Mouse (Mus musculus) lung, adult 2 months (tissue): ENCODE measurements around the gene Adh5. TPM values are rescaled to one million over a fixed set of nuclear protein-coding genes. Genes with fewer than 3 reads are reported as not detected.

Experiments used
- DNase-seq: peaks from one replicate; pipeline ENCODE4 v3.0.0; 2022
- H3K4me1 ChIP-seq: fragments of 200-500 bp; 2 replicates; pipeline ENCODE4 v1.6.1; 2011; ENCODE audit warnings: low read length; ENCODE audit not compliant: control insufficient read depth, insufficient read depth
- H3K4me3 ChIP-seq: fragments of 200-500 bp; replicated peaks from 2 replicates; pipeline ENCODE3; 2011; ENCODE audit warnings: low read depth, mild to moderate bottlenecking, control low read depth, low read length; ENCODE audit errors: extremely low read depth
- CTCF ChIP-seq: fragments of 200-500 bp; IDR thresholded peaks from 2 replicates; pipeline ENCODE4 v1.5.1; 2011; ENCODE audit warnings: mild to moderate bottlenecking, low read length, control low read depth; ENCODE audit not compliant: insufficient read depth
- POLR2A ChIP-seq: fragments of 200-500 bp; IDR thresholded peaks from 2 replicates; pipeline ENCODE4 v1.6.1; 2011; ENCODE audit warnings: low read depth, mild to moderate bottlenecking, control low read depth, low read length, borderline replicate concordance; ENCODE audit errors: extremely low read depth
- WGBS: fragments of 180-500 bp; shearing (Covaris S2); methylation state at CpG from one replicate; pipeline ENCODE4 v1.1.7; 2018; 5-methylcytosine and 5-hydroxymethylcytosine counted together
- polyA plus RNA-seq: library from polyadenylated mRNA; depleted of rRNA; stranded (reverse); fragments of >200 nt; gene quantifications from 2 replicates; pipeline ENCODE4 v1.2.3, GENCODE M21; 2012

Adh5 gene
- polyA plus RNA-seq, 1 experiment = 29.3 TPM

DNA sequence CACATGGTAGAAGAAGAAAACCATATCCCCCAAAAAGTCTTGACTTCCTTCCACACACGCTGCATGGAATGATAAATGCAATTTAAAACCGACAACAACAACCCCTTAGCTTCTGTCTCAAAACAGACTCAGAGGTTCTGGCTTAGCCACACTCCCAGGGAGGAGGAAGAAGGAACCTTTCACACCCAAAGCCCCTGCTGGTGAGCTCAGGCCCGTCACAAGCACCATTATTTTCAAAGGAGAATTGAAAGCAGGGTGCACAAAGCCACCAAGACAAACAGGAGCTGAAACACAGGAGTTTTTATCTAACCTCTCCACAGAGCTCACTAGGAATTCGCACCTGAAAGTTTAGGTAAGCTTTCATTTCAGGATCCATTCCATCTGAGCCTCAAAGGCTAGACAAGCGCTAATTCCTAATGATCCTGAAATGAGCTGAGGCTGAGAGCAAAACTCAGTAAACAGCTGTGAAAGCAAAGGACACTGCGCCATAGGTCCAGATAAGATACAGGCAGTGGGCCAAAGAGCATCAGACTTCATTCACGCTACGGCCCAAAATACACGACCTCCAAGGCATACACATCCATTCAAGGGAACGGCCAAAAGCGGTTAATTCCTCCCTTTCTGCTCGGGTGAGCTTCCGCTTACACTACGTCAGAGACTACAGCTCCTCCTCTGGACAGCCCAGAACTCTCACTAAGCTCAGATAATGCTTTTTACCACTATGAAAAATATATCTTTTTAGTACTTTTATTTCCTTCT lies 38.8 kb downstream of the Adh5 start:
- TF ChIP-seq POLR2A (no peak), CTCF (no peak)
- Histone ChIP-seq H3K4me3 (no peak overlapping the region), H3K4me1 (no peaks in the 10 kb centered on the region)
- WGBS = 65% methylated on average over 14 of the region's 14 CpGs
- no peak for DNase-seq

DNA sequence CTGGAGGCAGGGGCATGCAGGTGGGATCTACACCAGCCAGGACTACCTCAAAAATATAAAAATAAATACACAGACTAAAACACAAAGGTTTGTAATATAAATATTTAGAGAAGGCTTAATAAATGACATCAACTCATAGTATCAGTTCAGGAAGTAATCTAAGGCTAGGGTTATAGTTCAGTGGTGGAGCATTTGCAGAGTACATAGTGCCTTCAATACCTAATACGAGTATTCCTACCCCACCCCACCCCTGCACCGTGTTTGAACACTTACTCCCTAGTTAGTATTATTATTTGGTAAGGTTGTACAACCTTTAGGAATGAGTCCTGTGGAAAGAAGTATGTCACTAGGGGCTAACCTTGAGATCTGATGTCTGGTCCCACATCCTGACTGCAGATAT lies 40.3 kb downstream of the Adh5 start:
- Histone ChIP-seq H3K4me3 (no peak overlapping the region), H3K4me1 (no peaks in the 10 kb centered on the region; the same call in 1 of the 2 replicates)
- no peak for DNase-seq
- TF ChIP-seq POLR2A (no peak), CTCF (no peak)
- 37% methylated on average over 2 of the region's 2 CpGs for WGBS

- Histone ChIP-seq H3K4me3 (peak overlapping the region; percentile 97), H3K4me1 (no peaks in the 10 kb centered on the region; the same call in 1 of the 2 replicates)
- WGBS = under 1% methylated on average over 60 of the region's 61 CpGs
- TF ChIP-seq POLR2A (no peak), CTCF (no peak)
- DNase-seq = no peak
Observed at GRCm38 (mm10) chr3:138488584-138489326, 45.9 kb downstream of the Adh5 start.

DNA sequence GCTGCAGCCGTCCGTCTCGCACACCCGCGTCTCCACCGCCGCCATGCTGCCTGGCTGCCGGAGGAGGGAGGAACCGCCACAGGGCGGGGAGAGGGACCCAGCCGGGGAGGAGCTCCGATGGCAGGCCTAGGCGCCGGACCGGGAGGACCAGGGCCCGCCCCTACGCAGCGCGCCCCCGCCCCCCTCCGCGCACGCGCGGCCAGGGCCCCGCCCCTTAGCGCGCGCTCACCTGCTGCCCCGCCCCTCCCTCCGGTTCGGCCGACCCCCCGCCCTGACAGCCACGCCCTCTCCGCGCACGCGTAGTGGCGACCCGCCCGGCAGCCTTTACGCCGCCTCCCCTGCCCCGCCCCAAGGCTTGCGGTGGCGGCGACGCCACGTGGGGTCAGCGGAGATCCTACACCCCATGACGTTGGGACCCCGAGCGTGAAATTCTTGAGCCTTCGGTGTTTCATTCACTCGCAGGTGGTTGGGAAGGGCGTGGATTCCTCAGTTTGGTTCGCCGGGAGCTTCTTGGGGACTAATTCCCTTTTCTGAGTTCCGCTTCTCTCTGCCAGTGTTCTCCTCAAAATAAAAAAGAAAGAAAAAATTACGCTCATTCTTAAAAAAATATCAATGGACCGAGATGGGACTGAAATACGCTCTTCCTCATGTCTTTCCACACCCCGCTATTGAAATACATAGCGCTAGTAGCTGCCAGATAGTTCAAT lies 46.6 kb downstream of the Adh5 start, which contains the start of gene Metap1:
TSS of gene Metap1 (minus strand) at position 189 of the 707 bp plus-strand sequence.
- peak within 1 kb of the TSS; percentile 97 for H3K4me3 ChIP-seq
- TF ChIP-seq POLR2A (peak; percentile 86; the same call in 1 of the 2 replicates), CTCF (no peak)
- under 1% methylated on average over 55 of the region's 65 CpGs for WGBS
- no peaks in the 10 kb centered on the region; the same call in 1 of the 2 replicates for H3K4me1 ChIP-seq
- peak; percentile 96 for DNase-seq

GRCm38 (mm10) chr3:138490034-138490337 lies 47.1 kb downstream of the Adh5 start:
- TF ChIP-seq CTCF (no peak), POLR2A (no peak)
- Histone ChIP-seq H3K4me3 (peak overlapping the region; percentile 19), H3K4me1 (no peaks in the 10 kb centered on the region; the same call in 1 of the 2 replicates)
- WGBS = 20% methylated on average over 6 of the region's 6 CpGs
- DNase-seq = no peak

DNA sequence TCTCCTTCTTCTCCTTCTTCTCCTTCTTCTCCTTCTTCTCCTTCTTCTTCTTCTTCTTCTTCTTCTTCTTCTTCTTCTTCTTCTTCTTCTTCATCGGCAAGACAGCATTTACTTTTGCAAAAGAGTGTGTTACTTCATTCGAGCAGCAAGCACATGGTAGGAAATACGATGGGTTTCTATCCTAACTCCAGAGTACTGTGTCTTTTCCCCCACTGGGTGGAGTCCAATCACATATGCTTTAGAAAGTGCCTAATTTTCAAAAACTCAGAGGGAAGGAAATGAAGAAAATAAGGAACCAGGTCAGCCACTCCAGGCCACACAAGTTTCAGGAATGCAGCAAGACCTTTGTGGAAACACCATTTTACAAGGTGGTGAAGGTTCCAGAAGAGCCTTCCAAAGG lies 50.8 kb downstream of the Adh5 start:
- no peak for TF ChIP-seq CTCF
- TF ChIP-seq POLR2A = no peak
- WGBS = 63% methylated on average over 3 of the region's 3 CpGs
- no peak overlapping the region for H3K4me3 ChIP-seq
- DNase-seq = no peak
- H3K4me1 ChIP-seq = no peaks in the 10 kb centered on the region

DNA sequence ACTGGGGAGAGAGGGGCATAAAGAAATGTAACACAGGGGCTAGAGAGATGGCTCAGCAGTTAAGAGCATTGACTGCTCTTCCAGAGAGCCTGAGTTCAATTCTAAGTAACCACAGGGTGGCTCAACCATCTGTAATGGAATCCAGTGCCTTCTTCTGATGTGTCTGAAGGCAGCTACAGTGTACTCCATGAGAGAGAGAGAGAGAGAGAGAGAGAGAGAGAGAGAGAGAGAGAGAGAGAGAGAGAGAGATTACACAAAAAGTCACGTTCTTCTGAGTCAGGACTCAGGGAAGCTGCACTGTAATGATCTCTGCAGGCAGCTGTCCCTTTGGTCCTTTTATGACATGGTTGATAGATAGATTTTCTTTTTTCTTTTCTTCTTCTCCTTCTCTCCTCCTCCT lies 51.7 kb downstream of the Adh5 start:
- no peak overlapping the region for H3K4me3 ChIP-seq
- no peaks in the 10 kb centered on the region for H3K4me1 ChIP-seq
- 35% methylated on average over 1 of the region's 1 CpGs for WGBS
- TF ChIP-seq CTCF = no peak
- no peak for TF ChIP-seq POLR2A
- no peak for DNase-seq

DNA sequence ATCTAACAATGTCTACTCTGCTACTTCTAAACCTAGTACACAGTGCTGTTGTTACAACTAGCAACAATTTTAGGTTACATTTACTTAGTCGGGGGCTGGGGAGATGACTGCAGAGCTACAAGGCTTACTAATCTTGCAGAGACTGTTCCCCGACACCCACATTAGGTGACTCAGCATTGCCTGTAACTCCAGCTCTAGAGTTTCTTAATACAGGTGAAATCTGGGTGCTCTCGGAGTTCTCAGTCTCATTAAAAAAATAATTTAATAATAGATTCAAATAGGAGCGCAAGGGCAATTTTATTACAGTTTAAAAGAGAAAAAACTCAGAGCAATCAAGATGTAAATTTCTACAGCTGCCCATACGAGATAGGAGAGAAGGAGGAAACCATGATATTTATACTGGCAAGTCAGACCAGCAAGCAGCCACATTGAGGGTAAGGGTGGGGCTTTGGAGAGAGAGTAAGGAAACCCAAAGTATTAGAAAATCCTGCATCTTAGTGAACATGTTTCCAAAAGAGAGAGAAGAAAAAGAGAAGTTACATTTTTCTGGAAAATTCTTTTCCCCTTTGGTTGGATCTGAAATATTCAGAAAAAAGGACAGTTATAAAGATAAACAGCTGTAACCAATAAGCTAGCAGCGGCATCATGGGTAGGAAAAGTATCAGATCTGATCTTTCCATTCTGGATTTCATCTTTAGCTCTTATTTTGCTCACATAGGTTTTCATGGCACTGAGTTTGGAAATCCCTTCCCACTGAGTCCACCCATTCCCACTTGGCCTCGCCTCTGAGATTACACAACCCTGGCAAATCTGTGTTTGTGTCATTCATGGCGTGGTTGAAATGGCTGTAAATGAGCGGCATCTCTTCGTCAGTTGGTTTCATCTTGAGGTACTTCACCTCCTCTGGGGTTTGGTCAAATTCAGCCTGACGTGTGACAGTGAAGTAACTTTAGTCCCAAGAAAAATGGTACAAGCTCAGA lies 52.6 kb downstream of the Adh5 start:
- no peaks in the 10 kb centered on the region for H3K4me1 ChIP-seq
- no peak overlapping the region for H3K4me3 ChIP-seq
- 70% methylated on average over 11 of the region's 11 CpGs for WGBS
- DNase-seq = no peak
- no peak for TF ChIP-seq POLR2A

- Histone ChIP-seq H3K4me3 (no peak overlapping the region), H3K4me1 (no peaks in the 10 kb centered on the region)
- WGBS = 64% methylated on average over 4 of the region's 4 CpGs
- TF ChIP-seq POLR2A = no peak
- no peak for TF ChIP-seq CTCF
- DNase-seq = no peak
Observed at GRCm38 (mm10) chr3:138498731-138499130, 55.8 kb downstream of the Adh5 start.
